Mouse (Mus musculus): ENCODE data around the gene Podxl2. TPM values are rescaled to one million over a fixed set of nuclear protein-coding genes. Genes with fewer than 3 reads are reported as not detected.

Podxl2 gene
- polyA plus RNA-seq (2012; ENCODE audit: insufficient read depth, insufficient read length, low replicate concordance, missing spikeins), result 321 TPM in 1 of 2 replicates, not detected in the other

- 13% methylated on average over 62 of the region's 63 CpGs for WGBS
- no peak for TF ChIP-seq CTCF (IDR thresholded peaks at IDR 0.05; ENCODE audit: insufficient read depth, low read depth, low read length)
- TF ChIP-seq POLR2A (IDR thresholded peaks at IDR 0.05; ENCODE audit: insufficient read depth, low read depth, low read length), result peak; percentile 54; the same call in 1 of the 2 replicates
- peak within 1 kb of the TSS; percentile 71 for H3K27ac ChIP-seq (ENCODE audit: insufficient read depth, low read depth, low read length)
- peaks cover 20% of the 10 kb centered on the region for H3K4me1 ChIP-seq (ENCODE audit: control insufficient read depth, insufficient read depth, low read length)
- peak within 1 kb of the TSS; percentile 87 for H3K4me3 ChIP-seq (ENCODE audit: insufficient read depth, low read depth, low read length)
Measured at GRCm38 (mm10) chr6:88874868-88875508, at the start of gene Podxl2. Gene Podxl2, minus strand, starts transcription at chr6:88875044.

- no peak overlapping the region for H3K27ac ChIP-seq (ENCODE audit: insufficient read depth, low read depth, low read length)
- WGBS, result 91% methylated on average over 8 of the region's 8 CpGs
- TF ChIP-seq POLR2A (IDR thresholded peaks at IDR 0.05; ENCODE audit: insufficient read depth, low read depth, low read length) (no peak), CTCF (IDR thresholded peaks at IDR 0.05; ENCODE audit: insufficient read depth, low read depth, low read length) (no peak)
- no peak overlapping the region for H3K4me3 ChIP-seq (ENCODE audit: insufficient read depth, low read depth, low read length)
- H3K4me1 ChIP-seq (ENCODE audit: control insufficient read depth, insufficient read depth, low read length), result peaks cover under 1% of the 10 kb centered on the region; the same call in 1 of the 2 replicates
Measured at GRCm38 (mm10) chr6:88918802-88919201, 44.0 kb upstream of the Podxl2 start.

- TF ChIP-seq POLR2A (IDR thresholded peaks at IDR 0.05; ENCODE audit: insufficient read depth, low read depth, low read length) (no peak), CTCF (IDR thresholded peaks at IDR 0.05; ENCODE audit: insufficient read depth, low read depth, low read length) (peak; percentile 38; the same call in 1 of the 2 replicates)
- H3K4me1 ChIP-seq (ENCODE audit: control insufficient read depth, insufficient read depth, low read length), result no peaks in the 10 kb centered on the region
- H3K4me3 ChIP-seq (ENCODE audit: insufficient read depth, low read depth, low read length), result no peak overlapping the region
- whole genome bisulfite sequencing, result 83% methylated on average over 1 of the region's 1 CpGs
- no peak overlapping the region for H3K27ac ChIP-seq (ENCODE audit: insufficient read depth, low read depth, low read length)
Measured at GRCm38 (mm10) chr6:88916153-88916552, 41.3 kb upstream of the Podxl2 start.

GRCm38 (mm10) chr6:88915510-88915909, 40.7 kb upstream of the Podxl2 start:
- 53% methylated on average over 4 of the region's 4 CpGs for WGBS
- TF ChIP-seq POLR2A (IDR thresholded peaks at IDR 0.05; ENCODE audit: insufficient read depth, low read depth, low read length) (no peak), CTCF (IDR thresholded peaks at IDR 0.05; ENCODE audit: insufficient read depth, low read depth, low read length) (no peak)
- no peaks in the 10 kb centered on the region for H3K4me1 ChIP-seq (ENCODE audit: control insufficient read depth, insufficient read depth, low read length)
- H3K4me3 ChIP-seq (ENCODE audit: insufficient read depth, low read depth, low read length), result no peak overlapping the region
- no peak overlapping the region for H3K27ac ChIP-seq (ENCODE audit: insufficient read depth, low read depth, low read length)

- TF ChIP-seq POLR2A (IDR thresholded peaks at IDR 0.05; ENCODE audit: insufficient read depth, low read depth, low read length), result no peak
- TF ChIP-seq CTCF (IDR thresholded peaks at IDR 0.05; ENCODE audit: insufficient read depth, low read depth, low read length), result no peak
Measured at GRCm38 (mm10) chr6:88914799-88915198, 40.0 kb upstream of the Podxl2 start.

GRCm38 (mm10) chr6:88913440-88913839, 38.6 kb upstream of the Podxl2 start:
- Histone ChIP-seq H3K4me1 (ENCODE audit: control insufficient read depth, insufficient read depth, low read length) (no peaks in the 10 kb centered on the region), H3K4me3 (ENCODE audit: insufficient read depth, low read depth, low read length) (no peak overlapping the region), H3K27ac (ENCODE audit: insufficient read depth, low read depth, low read length) (no peak overlapping the region)
- TF ChIP-seq CTCF (IDR thresholded peaks at IDR 0.05; ENCODE audit: insufficient read depth, low read depth, low read length) (no peak), POLR2A (IDR thresholded peaks at IDR 0.05; ENCODE audit: insufficient read depth, low read depth, low read length) (no peak)

More at GRCm38 (mm10) chr6:88914799-88915198, 40.0 kb upstream of the Podxl2 start:
- Histone ChIP-seq H3K4me3 (ENCODE audit: insufficient read depth, low read depth, low read length) (no peak overlapping the region), H3K4me1 (ENCODE audit: control insufficient read depth, insufficient read depth, low read length) (no peaks in the 10 kb centered on the region), H3K27ac (ENCODE audit: insufficient read depth, low read depth, low read length) (no peak overlapping the region)
- 51% methylated on average over 5 of the region's 5 CpGs for WGBS

- Histone ChIP-seq H3K4me3 (ENCODE audit: insufficient read depth, low read depth, low read length) (no peak overlapping the region), H3K27ac (ENCODE audit: insufficient read depth, low read depth, low read length) (no peak overlapping the region), H3K4me1 (ENCODE audit: control insufficient read depth, insufficient read depth, low read length) (no peaks in the 10 kb centered on the region)
- WGBS, result 75% methylated on average over 4 of the region's 4 CpGs
- no peak for TF ChIP-seq CTCF (IDR thresholded peaks at IDR 0.05; ENCODE audit: insufficient read depth, low read depth, low read length)
- no peak for TF ChIP-seq POLR2A (IDR thresholded peaks at IDR 0.05; ENCODE audit: insufficient read depth, low read depth, low read length)
Measured at GRCm38 (mm10) chr6:88913022-88913421, 38.2 kb upstream of the Podxl2 start.

- Histone ChIP-seq H3K27ac (ENCODE audit: insufficient read depth, low read depth, low read length) (no peak overlapping the region), H3K4me3 (ENCODE audit: insufficient read depth, low read depth, low read length) (no peak overlapping the region), H3K4me1 (ENCODE audit: control insufficient read depth, insufficient read depth, low read length) (peaks cover 15% of the 10 kb centered on the region; the same call in 1 of the 2 replicates)
- TF ChIP-seq POLR2A (IDR thresholded peaks at IDR 0.05; ENCODE audit: insufficient read depth, low read depth, low read length) (no peak), CTCF (IDR thresholded peaks at IDR 0.05; ENCODE audit: insufficient read depth, low read depth, low read length) (no peak)
- 94% methylated on average over 6 of the region's 6 CpGs for WGBS
Measured at GRCm38 (mm10) chr6:88909151-88909550, 34.3 kb upstream of the Podxl2 start.

- no peak for TF ChIP-seq POLR2A (IDR thresholded peaks at IDR 0.05; ENCODE audit: insufficient read depth, low read depth, low read length)
- peak; percentile 53 for TF ChIP-seq CTCF (IDR thresholded peaks at IDR 0.05; ENCODE audit: insufficient read depth, low read depth, low read length)
- H3K4me3 ChIP-seq (ENCODE audit: insufficient read depth, low read depth, low read length), result no peak overlapping the region
- WGBS, result 20% methylated on average over 16 of the region's 16 CpGs
- no peak overlapping the region for H3K27ac ChIP-seq (ENCODE audit: insufficient read depth, low read depth, low read length)
- peaks cover 27% of the 10 kb centered on the region for H3K4me1 ChIP-seq (ENCODE audit: control insufficient read depth, insufficient read depth, low read length)
Measured at GRCm38 (mm10) chr6:88906369-88907108, 31.7 kb upstream of the Podxl2 start.

Measured in olfactory bulb, adult 2 months (tissue).